Mouse (Mus musculus) thymus, postnatal 10 days (tissue): ENCODE results near the gene Anks6.

Experiments used
- DNase-seq, 2 experiments: peaks; one replicate each; pipeline ENCODE4 v3.0.0; 2021; ENCODE audit warnings: low spot score in 2 of 2

The Anks6 gene

DNA sequence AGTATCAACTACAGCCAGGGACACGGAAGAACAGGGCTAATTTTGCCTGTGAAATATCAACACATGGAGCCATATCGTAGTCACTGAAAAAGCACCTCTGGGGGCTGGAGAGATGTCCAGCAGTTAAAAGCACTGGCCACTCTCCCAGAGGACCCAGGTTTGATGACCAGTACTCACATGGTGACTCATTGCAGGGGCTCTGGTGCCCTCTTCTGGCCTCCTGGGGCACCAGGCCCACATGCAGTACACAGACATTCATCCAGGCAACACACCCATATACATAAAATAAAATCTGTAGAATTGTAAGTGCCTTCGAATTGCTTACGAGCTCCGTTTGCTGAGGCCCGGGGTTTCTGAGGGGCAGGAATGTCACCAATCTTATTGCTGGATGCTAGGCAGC is 10.3 kb downstream of the Anks6 start:
- no peak for DNase-seq

- no peak for DNase-seq
These were observed 13.4 kb downstream of the Anks6 start for GRCm38 (mm10) chr4:47043866-47044265.

GRCm38 (mm10) chr4:47039586-47039985 is 17.6 kb downstream of the Anks6 start:
- no peak for DNase-seq

- peak; percentile 45 to 85 for DNase-seq
These were observed 19.9 kb downstream of the Anks6 start for GRCm38 (mm10) chr4:47037321-47037657.

GRCm38 (mm10) chr4:47036486-47037320 is 20.5 kb downstream of the Anks6 start:
- no peak for DNase-seq

DNA sequence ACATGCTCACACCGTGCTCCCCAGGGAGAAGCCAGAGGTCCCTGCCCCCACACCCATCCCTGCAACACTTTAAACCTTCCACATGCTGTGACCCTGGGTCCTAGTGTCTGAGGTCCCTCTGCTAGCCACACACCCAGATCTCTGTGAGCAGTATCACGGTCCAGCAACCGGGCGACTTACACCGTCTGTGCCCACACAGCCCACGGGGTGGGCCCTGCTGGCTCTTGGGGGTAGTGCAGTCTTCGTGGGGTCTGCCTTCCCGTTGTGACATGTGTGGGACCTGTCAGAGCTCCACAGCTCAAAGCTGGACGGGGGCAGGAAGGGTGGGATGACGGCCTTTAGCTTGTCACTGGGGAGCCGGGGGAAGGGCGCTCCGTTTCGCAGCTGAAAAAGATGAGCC is 21.7 kb downstream of the Anks6 start:
- DNase-seq, result no peak

GRCm38 (mm10) chr4:47032171-47032570 is 25.1 kb downstream of the Anks6 start:
- DNase-seq, result no peak

GRCm38 (mm10) chr4:47028791-47029190 is 28.4 kb downstream of the Anks6 start:
- no peak for DNase-seq

GRCm38 (mm10) chr4:47023949-47024348 is 33.3 kb downstream of the Anks6 start:
- no peak for DNase-seq

DNA sequence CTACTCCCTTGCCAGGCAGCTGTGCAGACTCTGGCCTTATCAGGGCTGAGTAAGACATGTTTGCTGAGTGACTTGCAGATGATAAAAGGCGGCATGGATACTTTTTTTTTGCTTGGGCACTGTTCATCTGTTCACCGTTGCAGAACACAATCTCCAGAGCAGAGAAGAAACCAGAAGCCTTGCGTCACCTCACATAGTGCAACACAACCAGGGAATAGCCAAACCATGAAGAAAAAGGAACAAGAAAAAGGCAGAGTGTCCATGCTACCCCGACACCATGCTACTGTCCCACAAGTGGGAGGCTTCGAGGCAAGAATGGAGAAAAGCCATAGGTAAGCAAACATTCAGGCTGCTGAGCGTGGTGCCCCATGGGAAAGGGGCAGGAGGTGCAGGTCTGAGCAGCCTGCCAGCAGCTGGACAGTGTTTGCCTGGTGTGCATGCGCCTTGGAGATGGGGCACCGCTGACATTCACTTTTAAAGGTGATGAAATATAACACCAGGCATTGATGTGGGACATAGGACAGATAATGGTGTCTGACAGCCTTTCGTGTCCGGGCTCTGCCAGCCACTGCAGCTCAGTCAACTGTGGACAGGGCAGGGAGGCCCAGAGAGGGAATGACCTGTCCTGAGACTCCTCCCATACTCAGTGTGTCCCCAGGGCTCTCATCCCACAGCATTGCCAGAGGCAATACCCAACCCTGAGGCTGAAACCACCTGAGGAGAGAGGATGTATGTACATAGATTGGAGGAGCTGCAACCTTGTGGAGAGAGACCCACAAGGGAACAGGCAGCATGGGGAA is 34.2 kb downstream of the Anks6 start:
- DNase-seq, result no peak

DNA sequence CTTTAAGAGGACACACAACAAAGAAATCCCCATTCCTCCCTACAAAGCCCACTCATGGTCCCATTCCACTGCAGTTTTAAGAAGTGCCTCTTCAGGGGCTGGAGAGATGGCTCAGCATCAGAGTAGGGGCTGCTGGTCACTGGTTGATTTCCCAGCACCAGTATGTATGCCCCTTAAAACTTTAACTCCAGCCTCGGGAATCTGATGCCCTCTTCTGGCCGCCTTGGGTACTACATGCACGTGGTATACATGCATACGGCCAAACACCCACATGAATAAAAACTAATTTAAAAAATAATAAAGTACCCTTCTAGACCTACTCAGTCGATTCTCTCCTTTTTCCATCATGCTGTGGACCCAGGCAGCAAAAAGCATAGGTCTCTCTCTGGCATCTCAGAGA is 36.7 kb downstream of the Anks6 start:
- DNase-seq, result peak; percentile 62 to 85

GRCm38 (mm10) chr4:47015156-47015555 is 42.1 kb downstream of the Anks6 start:
- no peak for DNase-seq

DNA sequence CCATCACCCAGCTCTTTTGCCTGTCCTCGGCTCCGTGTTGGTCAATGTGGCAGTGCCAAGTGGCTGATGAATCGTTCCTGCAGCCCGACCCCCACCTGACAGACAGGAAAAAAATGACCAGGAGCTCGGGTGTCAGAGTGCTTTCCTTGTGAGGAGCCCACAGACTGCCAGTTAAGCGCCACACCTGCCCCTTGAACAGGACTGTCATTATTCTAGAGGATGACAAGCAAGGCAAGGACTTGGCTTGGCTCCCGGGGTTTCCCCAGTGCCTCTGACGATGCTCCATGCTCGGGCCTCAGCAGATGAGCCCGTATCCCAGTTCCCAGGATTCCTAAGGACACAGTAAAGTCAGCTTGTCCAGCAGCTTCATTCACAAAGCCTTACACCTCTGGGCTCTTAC is 44.8 kb downstream of the Anks6 start:
- DNase-seq, result no peak

DNA sequence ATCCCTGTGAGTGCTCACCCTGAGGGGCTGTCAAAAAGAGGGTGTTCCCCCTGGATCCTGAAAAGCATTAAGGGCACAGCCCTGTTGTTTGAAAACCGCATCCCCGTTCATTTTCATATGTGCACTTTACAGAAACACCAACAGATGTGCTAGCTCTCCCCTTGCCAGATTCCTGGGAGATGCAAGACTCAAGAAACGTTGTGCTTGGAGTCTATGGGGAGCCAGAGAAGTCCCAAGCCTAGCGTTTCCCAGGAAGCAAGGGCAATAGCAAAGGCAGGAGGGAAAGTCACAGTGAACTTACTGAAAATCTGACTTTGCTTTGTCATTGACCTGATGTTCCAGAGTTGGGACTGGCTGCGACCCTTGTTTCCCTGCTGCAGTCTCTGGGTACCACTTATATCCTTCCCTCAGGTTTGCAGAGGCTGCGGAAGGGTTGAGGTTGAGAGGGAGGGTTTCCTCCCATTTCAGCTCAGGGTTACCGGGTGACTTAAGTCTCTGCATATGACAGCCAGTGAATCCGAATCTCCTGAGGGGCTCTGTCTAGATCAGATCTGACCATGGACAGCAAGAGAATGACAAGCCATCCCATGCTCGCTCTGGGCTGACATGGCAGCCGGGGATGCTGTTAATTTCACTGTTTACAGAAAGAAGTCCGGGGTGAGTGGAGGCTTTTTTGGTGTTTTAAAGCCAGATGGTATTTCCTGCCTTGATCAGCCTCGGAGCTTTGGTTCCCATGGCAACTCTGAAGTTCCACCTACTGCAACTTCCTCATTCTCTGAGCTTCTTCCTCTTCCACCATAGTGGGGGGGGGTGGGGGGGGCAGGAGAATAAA is 46.6 kb downstream of the Anks6 start:
- peak; percentile 75 to 76 for DNase-seq

- peak; percentile 47 to 60 for DNase-seq
These were observed 56.4 kb downstream of the Anks6 start for GRCm38 (mm10) chr4:47000626-47001395.

- no peak for DNase-seq
These were observed 59.3 kb downstream of the Anks6 start for GRCm38 (mm10) chr4:46997969-46998368.

GRCm38 (mm10) chr4:46992827-46993473 is 64.3 kb downstream of the Anks6 start:
- DNase-seq, result peak in 1 of 2 experiments; percentile 51

- DNase-seq, result no peak
These were observed 65.3 kb downstream of the Anks6 start for GRCm38 (mm10) chr4:46991959-46992316.

DNA sequence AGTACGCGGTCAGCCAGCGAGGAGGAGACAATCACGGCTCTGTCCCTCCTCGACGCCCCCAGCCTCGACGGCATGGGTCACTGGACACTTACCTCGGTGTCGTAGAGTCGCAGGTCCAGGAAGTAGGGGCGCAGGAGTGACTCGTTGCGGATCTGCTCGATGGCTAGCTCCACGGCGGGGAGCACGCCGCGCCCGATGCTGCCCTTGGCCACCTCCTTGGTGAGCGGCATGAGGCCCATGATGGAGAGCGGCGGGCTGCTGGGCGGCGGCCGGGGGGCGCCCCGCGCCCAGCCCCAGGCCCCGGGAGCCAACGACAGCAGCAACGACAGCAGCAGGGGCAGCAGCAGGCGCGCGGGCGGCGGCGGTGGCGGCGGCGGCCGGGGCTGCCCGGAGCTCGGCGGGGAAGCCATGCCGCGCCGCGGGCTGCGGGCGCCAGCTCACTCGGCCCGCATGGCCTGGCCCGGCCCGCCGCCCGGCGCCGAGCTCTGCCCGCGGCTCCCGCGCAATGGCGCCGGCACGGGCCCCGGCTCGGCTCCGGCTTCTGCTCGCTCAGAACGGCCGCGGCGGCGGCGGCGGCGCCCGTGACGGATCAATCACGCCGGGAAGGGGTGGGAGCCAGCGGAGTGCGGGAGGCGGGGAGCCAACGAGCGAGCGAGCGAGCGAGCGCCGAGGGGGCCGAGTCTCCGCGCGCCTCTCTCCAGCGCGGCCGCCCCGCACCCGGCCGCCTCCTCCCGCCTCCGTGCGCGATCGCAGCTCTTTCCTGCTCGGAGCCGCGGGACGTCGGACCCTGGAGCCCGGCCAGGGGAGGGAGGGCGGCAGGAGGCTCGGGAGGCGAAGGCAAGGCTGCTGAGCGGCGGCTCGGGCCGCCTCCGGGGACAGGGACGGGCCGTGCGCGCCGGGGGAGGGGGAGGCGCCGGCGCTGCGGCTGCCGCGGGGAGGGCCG is 65.9 kb downstream of the Anks6 start, which contains the start of gene Gabbr2:
Gene Gabbr2, minus strand, starts transcription at position 858 of the 943 bp plus-strand sequence.
- DNase-seq, result no peak
